In genomic region chr9:77377082-77377481, GRCm38 (mm10) we compare ENCODE assay signal across 8 mouse cellular contexts. TPM values are rescaled to one million over a fixed set of nuclear protein-coding genes. Genes with fewer than 3 reads are reported as not detected.
DNase-seq lines count a peak whose midpoint lies in the region; ATAC-seq lines count a peak whose summit lies in the region.

No protein-coding gene starts in this region.

- no peak overlapping the region for H3K4me3 ChIP-seq in heart, embryonic 10.5 days
- H3K4me3 ChIP-seq in heart, embryonic 12.5 days = no peak overlapping the region

- no peak for DNase-seq in heart, embryonic 10.5 days (ENCODE audit: low spot score)
- DNase-seq in CD8-positive naive resting alpha-beta T cell, adult 2 months (ENCODE audit: low read depth in 2 of 2, low spot score in 2 of 2) = peak; percentile 27 to 46
- peak; percentile 22 for DNase-seq in c-Kit-positive CD71-positive TER-119-negative erythroid progenitor cells, embryonic 14.5 days (ENCODE audit: low read depth)
- peak; percentile 18 for DNase-seq in gastrocnemius, postnatal 25 days
- peak; percentile 22 to 28 for DNase-seq in left cerebral cortex, adult 8-10 months (ENCODE audit: low spot score in 2 of 2)
- DNase-seq in right cerebral cortex, postnatal 14 days = peak; percentile 58
- no peak for DNase-seq in urinary bladder, postnatal 4 days (ENCODE audit: low spot score in 2 of 2)

- no peaks in the 10 kb centered on the region for H3K9me3 ChIP-seq in heart, embryonic 10.5 days
- no peaks in the 10 kb centered on the region for H3K9me3 ChIP-seq in heart, embryonic 12.5 days (replicated peaks)

- ATAC-seq in heart, embryonic 12.5 days (ENCODE audit: insufficient number of reproducible peaks, low FRiP score) = no peak

- H3K36me3 ChIP-seq in heart, embryonic 10.5 days = no peaks in the 10 kb centered on the region
- H3K36me3 ChIP-seq in heart, embryonic 12.5 days = no peaks in the 10 kb centered on the region

- peaks cover 9% of the 10 kb centered on the region; the same call in 1 of the 2 replicates for H3K4me1 ChIP-seq in heart, embryonic 10.5 days
- peaks cover 11% of the 10 kb centered on the region for H3K4me1 ChIP-seq in heart, embryonic 12.5 days (replicated peaks)

- H3K9ac ChIP-seq in heart, embryonic 12.5 days = no peak overlapping the region

- no peak overlapping the region for H3K4me2 ChIP-seq in heart, embryonic 12.5 days

- no peaks in the 10 kb centered on the region for H3K27me3 ChIP-seq in heart, embryonic 10.5 days (ENCODE audit: insufficient read depth, poor library complexity, severe bottlenecking)
- no peaks in the 10 kb centered on the region for H3K27me3 ChIP-seq in heart, embryonic 12.5 days (replicated peaks)

- WGBS in heart, embryonic 10.5 days = 61% methylated on average over 10 of the region's 10 CpGs
- WGBS in heart, embryonic 12.5 days = 59% methylated on average over 10 of the region's 10 CpGs

- H3K27ac ChIP-seq in heart, embryonic 10.5 days = peak overlapping the region; percentile 59; the same call in 1 of the 2 replicates
- H3K27ac ChIP-seq in heart, embryonic 12.5 days (ENCODE audit: poor library complexity, severe bottlenecking) = no peak overlapping the region

RNA-seq across cellular contexts. Expression of gene Mlip, which starts 24.3 kb away (rescaled TPM):
- polyA plus RNA-seq in heart, embryonic 10.5 days (2016; fragmentation: Nextera tagmentation; extraction: Ambion mirVana) = 38.6 and 68.6 TPM in 2 replicates
- polyA plus RNA-seq in heart, embryonic 12.5 days (2016; fragmentation: Nextera tagmentation; extraction: Ambion mirVana) = 67.8 and 70.9 TPM in 2 replicates
- 10 to 100 TPM; 91.1 to 92.1 TPM for total RNA-seq in gastrocnemius, postnatal 25 days (2021)
- total RNA-seq in left cerebral cortex, adult 8-10 months (2022) = 100 to 1,000 TPM; 113 to 133 (median 118) TPM

Comparison
In these comparisons a context has a peak if more than half of its experiments do, and no peak if none do; other contexts are left out.
1. DNase-seq: peak in CD8-positive naive resting alpha-beta T cell, adult 2 months (2 of 2), c-Kit-positive CD71-positive TER-119-negative erythroid progenitor cells, embryonic 14.5 days (single experiment), gastrocnemius, postnatal 25 days (single experiment), left cerebral cortex, adult 8-10 months (2 of 2) and right cerebral cortex, postnatal 14 days (single experiment); none in heart, embryonic 10.5 days (single experiment) and urinary bladder, postnatal 4 days (0 of 2).